Mouse (Mus musculus) cortical plate, adult 2 months (tissue): ENCODE measurements around the gene Zfp324.

Source experiments
- CTCF ChIP-seq: fragments of 200-500 bp; IDR thresholded peaks from 2 replicates; pipeline ENCODE4 v1.5.1; 2011; ENCODE audit warnings: mild to moderate bottlenecking, control low read depth, low read length; ENCODE audit not compliant: insufficient read depth; ENCODE audit errors: extremely low read depth
- POLR2A ChIP-seq: fragments of 200-500 bp; IDR thresholded peaks from 2 replicates; pipeline ENCODE4 v1.6.1; 2011; ENCODE audit warnings: mild to moderate bottlenecking, low read length, control low read depth; ENCODE audit not compliant: insufficient read depth; ENCODE audit errors: extremely low read depth

GRCm38 (mm10) chr7:12926316-12926715 lies 39.3 kb upstream of the Zfp324 start:
- TF ChIP-seq CTCF (no peak), POLR2A (no peak)
